Mouse (Mus musculus) C2C12 (cell line): ENCODE results near the gene Nmt1.

Experiments used
- CTCF ChIP-seq: IDR thresholded peaks from one replicate; pipeline ENCODE4 v1.5.1; 2011; ENCODE audit not compliant: control insufficient read depth, insufficient read depth, insufficient read length
- FOSL1 ChIP-seq: IDR thresholded peaks from one replicate; pipeline ENCODE4 v1.8.0; 2011; ENCODE audit warnings: mild to moderate bottlenecking, low read length; ENCODE audit not compliant: poor library complexity, insufficient read depth, severe bottlenecking
- MYOD1 ChIP-seq: IDR thresholded peaks from one replicate; pipeline ENCODE4 v1.6.1; 2011; ENCODE audit warnings: low read depth; ENCODE audit not compliant: control insufficient read depth, insufficient read length
- MYOG ChIP-seq: IDR thresholded peaks from one replicate; pipeline ENCODE4 v1.6.1; 2011; ENCODE audit not compliant: control insufficient read depth, insufficient read length; ENCODE audit errors: extremely low read depth

GRCm38 (mm10) chr11:103095107-103095670, 67.2 kb downstream of the Nmt1 start:
- no peak for TF ChIP-seq CTCF
- TF ChIP-seq FOSL1 = no peak
- no peak for TF ChIP-seq MYOD1
- TF ChIP-seq MYOG = no peak
